Mouse (Mus musculus) CH12.LX (cell line): ENCODE measurements around the gene Cenpu. TPM values are rescaled to one million over a fixed set of nuclear protein-coding genes. Genes with fewer than 3 reads are reported as not detected.
A peak's percentile ranks its signal among the peaks of the same experiment; 100 is the strongest.

ENCODE experiments used
- DNase-seq: peaks from one replicate; pipeline ENCODE4 v3.0.0-alpha.2; 2013; ENCODE audit errors: extremely low read depth
- H3K27ac ChIP-seq: 2 replicates; pipeline ENCODE4 v1.5.1; 2012; ENCODE audit warnings: low read depth, mild to moderate bottlenecking, control low read depth, moderate library complexity; ENCODE audit not compliant: insufficient read depth
- H3K27me3 ChIP-seq: replicated peaks from 2 replicates; pipeline ENCODE3; 2012; ENCODE audit warnings: inconsistent platforms
- H3K36me3 ChIP-seq, 2 experiments: replicated peaks in 1 of 2; 2 replicates each; pipeline versions ENCODE3 to v1.6.1; 2012; ENCODE audit warnings: inconsistent platforms in 1 of 2, low read length in 1 of 2, mild to moderate bottlenecking in 1 of 2, mixed read lengths in 1 of 2, moderate library complexity in 1 of 2; ENCODE audit not compliant: control insufficient read depth in 1 of 2, insufficient read depth in 1 of 2
- H3K4me1 ChIP-seq, 2 experiments: 2 replicates each; pipeline ENCODE4 v1.6.1; 2012; ENCODE audit warnings: inconsistent platforms in 1 of 2, moderate library complexity in 1 of 2; ENCODE audit not compliant: insufficient read depth in 2 of 2, control insufficient read depth in 1 of 2
- H3K4me2 ChIP-seq: 2 replicates; pipeline ENCODE4 v1.6.1; 2012; ENCODE audit warnings: low read depth, mild to moderate bottlenecking, control low read depth; ENCODE audit not compliant: poor library complexity, insufficient read depth, severe bottlenecking
- H3K4me3 ChIP-seq, 3 experiments: fragments of 150-350 bp in 1 of 3; sonication (generic) in 1 of 3; replicated peaks in 1 of 3; 2 replicates each; pipeline versions ENCODE3 to v1.5.1; 2011 to 2012; ENCODE audit warnings: low read depth in 2 of 3, low read length in 2 of 3, mild to moderate bottlenecking in 2 of 3, moderate library complexity in 2 of 3, control low read depth in 1 of 3, improper control_type of control experiment in 1 of 3, inconsistent platforms in 1 of 3, mixed read lengths in 1 of 3; ENCODE audit not compliant: poor library complexity in 1 of 3
- H3K79me2 ChIP-seq: replicated peaks from 2 replicates; pipeline ENCODE4 v1.6.1; 2012; ENCODE audit warnings: mild to moderate bottlenecking, moderate library complexity; ENCODE audit not compliant: control insufficient read depth, poor library complexity, insufficient read depth, severe bottlenecking; ENCODE audit errors: extremely low read depth
- H3K9ac ChIP-seq: 2 replicates; pipeline ENCODE4 v1.6.1; 2012; ENCODE audit warnings: low read depth, mild to moderate bottlenecking, control low read depth, moderate library complexity; ENCODE audit not compliant: insufficient read depth
- H3K9me3 ChIP-seq: replicated peaks from 2 replicates; pipeline ENCODE3; 2012; ENCODE audit warnings: low read length, inconsistent platforms, mixed read lengths
- BHLHE40 ChIP-seq: IDR thresholded peaks from 2 replicates; pipeline ENCODE4 v1.6.1; 2011; ENCODE audit warnings: mild to moderate bottlenecking, low read depth, low read length, improper control_type of control experiment
- CHD1 ChIP-seq: IDR thresholded peaks from 2 replicates; pipeline ENCODE4 v1.6.1; 2012; ENCODE audit warnings: low read depth, low read length, improper control_type of control experiment, inconsistent platforms
- CHD2 ChIP-seq: IDR thresholded peaks from 2 replicates; pipeline ENCODE4 v1.6.1; 2011; ENCODE audit warnings: low read length, improper control_type of control experiment
- ELF1 ChIP-seq: IDR thresholded peaks from 2 replicates; pipeline ENCODE4 v1.6.1; 2014; ENCODE audit warnings: low read depth, mild to moderate bottlenecking, inconsistent platforms, low read length, improper control_type of control experiment
- EP300 ChIP-seq: IDR thresholded peaks from 2 replicates; pipeline ENCODE4 v1.6.1; 2011; ENCODE audit warnings: low read length, improper control_type of control experiment
- ETS1 ChIP-seq: conservative IDR thresholded peaks from 2 replicates; pipeline ENCODE4 v1.6.1; 2012; ENCODE audit warnings: low read depth, mild to moderate bottlenecking, inconsistent platforms, low read length, improper control_type of control experiment, moderate library complexity
- HCFC1 ChIP-seq: IDR thresholded peaks from 2 replicates; pipeline ENCODE4 v1.6.1; 2012; ENCODE audit warnings: low read depth, mild to moderate bottlenecking, inconsistent platforms, low read length, improper control_type of control experiment
- IRF4 ChIP-seq: IDR thresholded peaks from 2 replicates; pipeline ENCODE4 v1.6.1; 2014; ENCODE audit warnings: low read depth, mild to moderate bottlenecking, inconsistent platforms, low read length, improper control_type of control experiment
- JUN ChIP-seq: IDR thresholded peaks from 2 replicates; pipeline ENCODE4 v1.6.1; 2011; ENCODE audit warnings: low read depth, mild to moderate bottlenecking, low read length, improper control_type of control experiment, moderate library complexity; ENCODE audit not compliant: insufficient read depth
- JUND ChIP-seq: conservative IDR thresholded peaks from 2 replicates; pipeline ENCODE4 v1.6.1; 2011; ENCODE audit warnings: low read depth, low read length, improper control_type of control experiment
- KAT2A ChIP-seq: IDR thresholded peaks from 2 replicates; pipeline ENCODE4 v1.6.1; 2012; ENCODE audit warnings: low read length, improper control_type of control experiment, inconsistent platforms; ENCODE audit not compliant: insufficient replicate concordance
- MAFK ChIP-seq: IDR thresholded peaks from 2 replicates; pipeline ENCODE4 v1.6.1; 2011; ENCODE audit warnings: low read length, improper control_type of control experiment; ENCODE audit not compliant: insufficient replicate concordance
- MAX ChIP-seq: IDR thresholded peaks from 2 replicates; pipeline ENCODE4 v1.6.1; 2011; ENCODE audit warnings: low read length, improper control_type of control experiment
- MAZ ChIP-seq: IDR thresholded peaks from 2 replicates; pipeline ENCODE4 v1.6.1; 2012; ENCODE audit warnings: low read depth, mild to moderate bottlenecking, inconsistent platforms, low read length, improper control_type of control experiment, moderate library complexity
- MXI1 ChIP-seq: IDR thresholded peaks from 2 replicates; pipeline ENCODE4 v1.6.1; 2011; ENCODE audit warnings: mild to moderate bottlenecking, low read depth, low read length, improper control_type of control experiment
- MYC ChIP-seq: IDR thresholded peaks from 2 replicates; pipeline ENCODE4 v1.6.1; 2011; ENCODE audit warnings: low read depth, mild to moderate bottlenecking, improper control_type of control experiment, low read length
- NRF1 ChIP-seq: IDR thresholded peaks from 2 replicates; pipeline ENCODE4 v1.6.1; 2014; ENCODE audit warnings: low read depth, mild to moderate bottlenecking, inconsistent platforms, low read length, improper control_type of control experiment, moderate library complexity
- PAX5 ChIP-seq: IDR thresholded peaks from 2 replicates; pipeline ENCODE4 v1.6.1; 2012; ENCODE audit warnings: low read length, inconsistent platforms, mixed read lengths
- POLR2A ChIP-seq: IDR thresholded peaks from 2 replicates; pipeline ENCODE4 v1.6.1; 2011; ENCODE audit warnings: low read depth, mild to moderate bottlenecking, improper control_type of control experiment, low read length
- POLR2AphosphoS2 ChIP-seq: IDR thresholded peaks from 2 replicates; pipeline ENCODE4 v1.6.1; 2011; ENCODE audit warnings: low read depth, low read length, improper control_type of control experiment
- SMC3 ChIP-seq: IDR thresholded peaks from 2 replicates; pipeline ENCODE4 v1.6.1; 2011; ENCODE audit warnings: low read depth, low read length, improper control_type of control experiment
- TBP ChIP-seq: conservative IDR thresholded peaks from 2 replicates; pipeline ENCODE4 v1.6.1; 2011; ENCODE audit warnings: low read depth, low read length, improper control_type of control experiment
- USF2 ChIP-seq: conservative IDR thresholded peaks from 2 replicates; pipeline ENCODE4 v1.6.1; 2011; ENCODE audit warnings: low read depth, low read length, improper control_type of control experiment
- ZC3H11A ChIP-seq: IDR thresholded peaks from 2 replicates; pipeline ENCODE4 v1.6.1; 2012; ENCODE audit warnings: low read depth, mild to moderate bottlenecking, inconsistent platforms, low read length, improper control_type of control experiment
- ZMIZ1 ChIP-seq: IDR thresholded peaks from 2 replicates; pipeline ENCODE4 v1.6.1; 2012; ENCODE audit warnings: low read depth, mild to moderate bottlenecking, inconsistent platforms, low read length, improper control_type of control experiment
- dilution Hi-C: fragments of 300-500 bp; cut with MboI; formaldehyde crosslinking; loops from 2 replicates; pipeline ENCODE4 v1.14.3; 2020; ENCODE audit warnings: low sequenced_read_pairs; ENCODE audit not compliant: extremely low pct_unique_long_range_greater_than_20kb, extremely low pct_ligation_motif_present
- in situ Hi-C: fragments of 300-500 bp; cut with MboI; formaldehyde crosslinking; loops from 3 replicates; pipeline ENCODE4 v1.14.3; 2019; ENCODE audit warnings: low sequenced_read_pairs, low pct_ligation_motif_present, low pct_unique_long_range_greater_than_20kb, mixed read lengths
- polyA plus RNA-seq: library from polyadenylated mRNA; unstranded; fragments of >175 nt; gene quantifications from 2 replicates; pipeline ENCODE4 v1.2.1, GENCODE M21; 2012; ENCODE audit warnings: low read depth; ENCODE audit not compliant: insufficient read length
- total RNA-seq, 2 experiments: library from RNA; depleted of rRNA; stranded (reverse); fragments of 300-350 nt in 1 of 2; fragments of >200 nt in 1 of 2; gene quantifications; 2 replicates each; pipeline ENCODE4 v1.2.3; 2012 to 2014

Cenpu gene
- total and polyA plus RNA-seq, 3 experiments, result 7.8 to 27.7 (median 26.8) TPM

DNA sequence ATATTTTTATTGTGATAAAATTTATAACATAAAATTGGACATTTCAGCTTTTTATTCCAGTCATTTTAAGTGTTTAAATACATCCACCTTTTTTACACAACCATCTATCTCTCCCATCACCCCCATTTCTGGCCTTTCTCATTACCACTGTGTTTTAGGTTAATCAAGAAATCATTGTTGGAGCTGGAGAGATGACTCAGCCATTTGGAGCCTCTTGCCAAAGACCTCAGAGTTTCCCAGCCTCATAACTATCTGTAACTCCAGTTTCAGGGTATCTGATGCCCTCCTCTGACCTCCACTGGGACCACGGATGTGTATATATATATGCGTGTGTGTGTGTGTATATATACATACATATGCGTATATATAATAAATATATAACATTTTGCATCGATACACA lies 799 bp upstream of the Cenpu start:
- Histone ChIP-seq H3K9me3 (no peaks in the 10 kb centered on the region), H3K4me2 (peak overlapping the region; percentile 75), H3K4me1 (peaks cover 4 to 44% of the 10 kb centered on the region in 2 experiments), H3K4me3 (peak overlapping the region in 2 of 3 experiments; percentile 68 to 83), H3K27me3 (no peaks in the 10 kb centered on the region), H3K79me2 (no peaks in the 10 kb centered on the region; the same call in 1 of the 2 replicates)
- peak; percentile 35 for DNase-seq
- TF ChIP-seq CHD1 (peak; percentile 78; the same call in 1 of the 2 replicates), MAFK (peak; percentile 42; the same call in 1 of the 2 replicates), SMC3 (no peak), ZMIZ1 (no peak)
- TF ChIP-seq, all 38 proteins: peak for 2
- dilution Hi-C loops, result no loop called here
- Histone ChIP-seq H3K9ac (peak overlapping the region; percentile 69; the same call in 1 of the 2 replicates), H3K36me3 (peaks cover 2 to 14% of the 10 kb centered on the region in 2 experiments), H3K27ac (no peak overlapping the region)
- in situ Hi-C loops, result loop anchor here (25.0 kb wide), 1 partner anchor 836 kb away; no protein-coding TSS in a partner anchor

DNA sequence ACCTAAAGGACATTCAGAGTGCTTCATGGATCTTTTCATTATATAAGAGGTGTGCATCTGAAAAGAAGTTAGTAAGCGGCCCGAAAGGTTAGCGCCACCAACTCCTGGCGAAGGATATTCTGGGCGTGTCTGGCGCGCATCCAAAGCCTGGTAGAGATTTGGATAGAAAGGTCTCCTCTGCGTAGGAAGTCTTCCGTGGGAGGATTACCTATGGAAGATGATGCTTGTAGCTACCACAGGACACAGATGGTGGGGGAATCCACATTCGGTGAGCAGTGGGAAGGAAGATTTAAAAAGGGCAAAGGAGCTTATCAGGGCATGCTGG lies 575 bp downstream of the Cenpu start:
- TF ChIP-seq JUN (no peak), BHLHE40 (no peak), ELF1 (no peak), POLR2AphosphoS2 (no peak), ETS1 (no peak), MXI1 (no peak), IRF4 (no peak), MAZ (no peak), ZC3H11A (no peak)
- no peaks in the 10 kb centered on the region for H3K27me3 ChIP-seq
- no peak for DNase-seq
- peak overlapping the region; percentile 56 for H3K9ac ChIP-seq
- in situ Hi-C loops, result loop anchor here (25.0 kb wide), 1 partner anchor 835 kb away; no protein-coding TSS in a partner anchor
- no peaks in the 10 kb centered on the region; the same call in 1 of the 2 replicates for H3K79me2 ChIP-seq
- dilution Hi-C loops, result no loop called here
- H3K27ac ChIP-seq, result no peak overlapping the region
- H3K4me1 ChIP-seq, result peaks cover 4 to 44% of the 10 kb centered on the region in 2 experiments
- H3K4me2 ChIP-seq, result peak overlapping the region; percentile 77
- no peaks in the 10 kb centered on the region for H3K9me3 ChIP-seq
- peak overlapping the region; percentile 74 to 83 (median 83) for H3K4me3 ChIP-seq
- peaks cover 2 to 25% of the 10 kb centered on the region in 2 experiments for H3K36me3 ChIP-seq

DNA sequence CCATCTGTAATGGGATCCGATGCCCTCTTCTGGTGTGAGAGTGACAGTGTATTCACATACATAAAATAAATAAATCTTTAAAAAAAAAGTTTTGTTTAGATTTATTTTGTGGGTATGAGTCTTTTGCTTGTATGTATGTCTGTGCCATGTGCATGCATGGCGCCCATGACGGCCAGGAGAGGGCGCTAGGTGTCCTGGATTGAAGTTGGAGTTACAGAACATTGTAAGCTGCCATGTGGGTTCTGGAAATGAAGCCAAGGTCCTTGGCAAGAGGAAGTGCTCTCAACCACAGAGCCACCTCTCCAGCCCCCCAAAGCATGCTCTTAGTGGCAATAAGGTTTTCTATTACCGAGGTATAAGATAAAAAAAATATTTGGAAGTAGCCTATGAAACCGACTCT lies 7.6 kb downstream of the Cenpu start:
- dilution Hi-C loops (no loop called here), in situ Hi-C loops (loop anchor here (25.0 kb wide), 1 partner anchor 828 kb away; no protein-coding TSS in a partner anchor)
- TF ChIP-seq USF2 (no peak), HCFC1 (no peak), SMC3 (peak; percentile 31; the same call in 1 of the 2 replicates), ELF1 (no peak), NRF1 (no peak), ZMIZ1 (no peak), KAT2A (no peak), EP300 (no peak), CHD1 (no peak), ZC3H11A (no peak), POLR2AphosphoS2 (no peak), BHLHE40 (no peak), JUND (no peak), CHD2 (no peak), IRF4 (no peak), MYC (peak; percentile 69; the same call in 1 of the 2 replicates), MXI1 (no peak), POLR2A (no peak), TBP (no peak), MAZ (no peak), PAX5 (no peak), MAX (peak; percentile 49; the same call in 1 of the 2 replicates), MAFK (no peak)

More for the DNA sequence above, 7.6 kb downstream of the Cenpu start:
- Histone ChIP-seq H3K4me2 (no peak overlapping the region), H3K4me1 (peaks cover 0 to 5% of the 10 kb centered on the region in 2 experiments; a peak in 2 of 4 replicates), H3K9ac (no peak overlapping the region), H3K27me3 (no peaks in the 10 kb centered on the region), H3K27ac (no peak overlapping the region), H3K9me3 (no peaks in the 10 kb centered on the region), H3K4me3 (no peak overlapping the region), H3K79me2 (no peaks in the 10 kb centered on the region), H3K36me3 (peaks cover 28 to 86% of the 10 kb centered on the region in 2 experiments)
- peak; percentile 55 for DNase-seq
